Mouse (Mus musculus) heart, adult 11 months (tissue): Measurements from ENCODE around the gene Hoxa13.

ENCODE experiments used
- DNase-seq: peaks from one replicate; pipeline ENCODE4 v3.0.0; 2022

Hoxa13 gene

DNA sequence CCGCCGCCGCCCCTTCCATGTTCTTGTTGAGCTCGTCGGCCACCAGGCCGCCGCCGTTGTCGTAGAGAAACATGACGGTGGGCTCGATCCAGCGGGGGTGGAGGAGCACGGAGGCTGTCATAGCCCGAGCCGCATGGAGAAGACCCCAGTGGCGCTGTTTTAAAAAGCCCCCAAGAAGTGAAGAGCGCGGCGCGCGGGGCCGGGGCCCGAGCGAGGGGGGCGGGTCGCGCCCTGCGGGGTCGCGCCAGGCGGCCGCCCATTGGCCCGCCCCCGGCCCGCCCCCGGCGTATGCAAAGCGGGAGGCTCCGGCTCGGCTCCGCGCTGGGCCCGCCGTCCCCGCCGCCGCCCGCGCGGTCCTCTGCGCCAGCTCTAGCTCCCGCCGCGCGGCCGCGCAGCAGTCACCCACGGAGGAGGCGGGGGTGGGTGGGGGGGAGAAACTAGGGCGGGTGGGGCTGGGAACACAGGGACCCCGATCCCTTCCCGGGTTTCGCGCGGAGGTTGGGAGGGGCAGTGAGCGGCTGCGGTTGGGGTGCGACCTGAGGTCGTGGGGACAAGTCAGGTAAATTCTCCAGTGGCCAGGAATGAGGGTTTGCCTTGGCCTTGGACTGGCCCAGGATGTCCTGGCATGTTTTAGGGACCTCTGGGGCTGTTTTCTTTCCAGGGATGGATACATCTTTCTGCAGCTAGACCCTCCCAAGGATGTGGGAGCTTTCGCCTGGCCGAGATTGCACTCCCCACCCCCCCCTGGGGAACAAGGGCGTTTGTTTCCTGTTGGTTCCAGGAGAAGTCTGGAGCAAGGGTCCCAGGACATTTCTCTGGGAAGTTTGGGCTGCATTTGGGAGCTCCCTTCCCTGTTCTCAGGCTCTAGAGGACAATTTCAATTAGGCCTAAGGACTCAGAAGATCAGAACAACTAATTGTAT lies at the start of gene Hoxa13:
Gene Hoxa13, minus strand, starts transcription at position 227 of the 922 bp plus-strand sequence.
- peak; percentile 88 for DNase-seq

DNA sequence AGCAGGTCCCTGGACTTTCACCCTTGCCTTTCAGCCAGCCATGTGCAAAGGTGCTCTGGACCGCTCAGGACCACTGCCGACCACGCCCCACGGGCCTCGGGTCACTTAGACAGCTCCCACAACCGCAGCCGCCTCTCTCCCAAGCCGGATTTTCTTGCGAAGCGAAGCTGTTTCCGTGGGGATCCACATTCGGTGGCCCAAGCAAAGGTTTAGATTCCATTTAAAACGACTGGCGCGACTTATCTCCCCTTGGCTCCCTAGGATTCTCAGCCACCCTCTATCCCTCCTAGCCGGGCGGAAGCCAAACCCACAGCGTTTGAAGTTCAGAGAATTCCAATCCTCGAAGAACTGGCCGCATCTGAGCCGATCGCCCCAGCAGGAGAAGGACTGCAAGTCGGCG lies 49.7 kb upstream of the Hoxa13 start:
- DNase-seq: no peak

DNA sequence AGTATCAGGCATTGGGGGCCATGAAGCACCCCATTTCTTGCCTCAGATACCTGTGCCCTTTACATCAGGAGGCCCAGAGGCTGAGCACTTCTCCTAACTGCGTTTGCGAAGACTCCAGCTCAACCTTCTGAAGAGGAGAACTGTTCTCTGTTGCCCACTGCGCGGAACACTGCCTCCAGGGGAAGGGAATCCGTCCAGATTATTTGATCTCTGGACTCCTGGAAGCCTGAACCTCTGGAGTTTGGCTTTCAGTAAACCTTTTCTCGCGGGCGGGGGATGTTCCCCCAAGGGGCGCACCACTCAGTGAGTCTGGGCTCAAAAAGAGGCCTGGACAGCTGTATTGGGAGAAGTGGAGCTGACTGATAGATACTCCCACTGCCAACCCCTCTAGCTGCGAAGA lies 49.1 kb upstream of the Hoxa13 start:
- no peak for DNase-seq

DNA sequence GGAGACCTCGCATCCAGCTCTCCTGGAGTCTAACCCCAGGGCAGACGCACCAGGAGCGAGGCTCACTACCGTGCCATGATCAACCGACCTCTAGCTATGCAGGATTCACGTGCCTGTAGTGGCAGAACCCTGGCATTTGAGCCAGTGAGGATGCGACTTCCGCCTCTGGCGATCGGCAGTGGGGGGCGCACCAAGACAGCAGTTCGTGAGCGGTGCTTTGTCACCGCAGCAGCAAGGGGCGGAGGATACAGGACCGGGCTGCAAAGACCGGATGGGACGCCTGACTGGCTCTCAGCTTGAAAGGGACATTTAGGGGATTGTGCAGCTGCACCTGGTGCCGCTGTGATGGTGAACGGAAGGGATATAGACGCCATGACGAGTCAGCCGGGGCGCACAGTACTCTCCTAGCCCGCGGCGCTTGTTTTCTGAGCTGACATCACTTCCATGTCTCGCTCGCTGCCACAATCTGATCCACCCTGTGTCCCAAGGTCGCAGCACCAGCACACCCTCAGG lies 45.3 kb upstream of the Hoxa13 start:
- DNase-seq: peak; percentile 95

DNA sequence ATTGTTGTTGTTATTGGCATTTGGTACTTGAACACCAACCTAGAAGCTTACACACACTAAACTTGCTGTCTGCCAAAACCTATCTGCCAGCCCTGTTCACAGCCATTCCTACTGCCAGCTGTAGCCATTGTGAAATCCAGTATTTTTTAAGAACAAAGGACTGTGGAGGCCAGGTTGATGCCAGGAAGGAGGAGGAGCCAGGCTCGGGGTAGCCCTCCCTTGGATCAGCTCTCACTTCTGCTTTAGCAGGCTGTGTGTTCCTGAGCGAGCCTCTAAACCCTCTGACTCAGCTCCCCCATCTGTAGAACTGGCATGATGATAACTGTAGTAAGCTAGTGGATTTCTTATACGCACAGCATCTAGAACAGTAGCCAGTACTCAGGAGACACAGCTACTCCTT lies 42.7 kb upstream of the Hoxa13 start:
- peak; percentile 91 for DNase-seq

DNA sequence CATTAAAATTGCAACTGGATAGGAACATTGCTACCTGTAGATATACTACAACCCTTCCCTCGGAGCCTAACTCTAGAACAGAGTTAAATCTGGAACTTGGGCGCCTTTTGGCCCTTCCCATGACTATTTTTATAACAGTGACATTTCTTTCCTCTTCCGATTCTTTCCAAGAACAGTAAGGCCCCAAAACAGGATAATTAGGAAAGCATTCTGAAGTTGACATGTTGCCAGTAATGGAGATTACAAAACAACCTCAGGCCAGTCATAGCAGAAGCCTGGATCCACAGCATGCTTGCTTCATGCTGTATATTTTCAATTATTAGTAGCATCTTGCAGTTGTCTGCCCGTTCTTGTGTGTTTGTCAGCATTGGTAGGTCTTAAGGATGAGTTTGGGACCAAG lies 40.1 kb upstream of the Hoxa13 start:
- DNase-seq: no peak

DNA sequence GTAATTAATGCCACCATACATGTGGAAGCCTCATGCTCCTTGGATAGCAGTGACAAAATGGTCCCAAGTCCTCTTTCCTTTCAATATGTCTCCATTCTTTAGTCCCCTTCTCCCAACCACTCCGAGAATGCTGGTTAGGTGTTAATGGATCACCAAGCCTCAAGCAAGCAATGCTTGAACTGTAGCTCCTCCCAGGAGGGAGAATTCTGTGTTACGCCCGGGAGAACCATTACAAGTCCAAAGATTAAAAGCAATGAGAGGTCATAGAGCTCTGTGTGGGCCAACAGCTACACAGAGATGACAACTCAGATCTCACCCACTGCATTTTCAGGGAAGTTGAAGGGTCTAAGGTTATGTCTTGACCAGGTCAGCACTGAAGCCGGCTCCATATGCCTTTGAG lies 37.8 kb upstream of the Hoxa13 start:
- no peak for DNase-seq

DNA sequence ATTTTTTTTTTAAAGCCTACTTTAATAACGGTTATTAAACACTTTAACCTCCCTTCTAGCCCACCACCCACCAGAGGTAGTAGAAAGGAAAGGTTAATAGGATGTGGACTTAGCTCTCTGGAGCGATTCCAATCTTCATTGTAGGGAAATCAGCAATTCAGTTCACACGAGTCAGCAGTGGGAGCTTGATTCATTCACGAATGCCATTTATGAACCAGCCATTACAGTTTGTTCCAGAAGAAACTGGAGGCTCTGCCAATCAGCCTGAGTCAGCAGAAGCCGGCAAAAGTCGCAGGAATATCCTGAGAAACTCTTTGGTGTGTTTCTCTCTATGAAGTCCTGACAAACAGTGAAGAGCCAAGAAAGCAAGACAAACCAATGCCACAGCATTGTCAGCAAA lies 33.9 kb upstream of the Hoxa13 start:
- no peak for DNase-seq

DNA sequence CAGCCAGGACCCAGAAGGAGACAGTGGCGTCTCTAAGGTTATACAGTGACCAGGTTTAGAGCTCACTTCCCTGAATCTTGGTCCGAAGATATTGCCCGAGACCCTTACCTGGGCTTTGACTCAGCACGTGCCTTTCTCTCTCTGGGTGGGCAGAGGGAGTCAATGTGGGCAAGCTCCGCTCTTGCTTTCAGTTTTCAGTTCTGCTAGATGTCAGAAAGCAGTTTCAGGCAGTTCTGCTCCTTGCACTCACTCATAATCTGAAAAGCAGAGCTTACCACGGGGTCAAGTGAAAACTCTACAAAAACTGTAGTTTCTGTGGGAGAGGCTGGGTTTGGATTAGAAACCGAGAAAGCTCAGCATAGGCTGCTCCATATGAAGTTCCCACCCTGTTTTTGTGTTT lies 31.6 kb upstream of the Hoxa13 start:
- DNase-seq: no peak

DNA sequence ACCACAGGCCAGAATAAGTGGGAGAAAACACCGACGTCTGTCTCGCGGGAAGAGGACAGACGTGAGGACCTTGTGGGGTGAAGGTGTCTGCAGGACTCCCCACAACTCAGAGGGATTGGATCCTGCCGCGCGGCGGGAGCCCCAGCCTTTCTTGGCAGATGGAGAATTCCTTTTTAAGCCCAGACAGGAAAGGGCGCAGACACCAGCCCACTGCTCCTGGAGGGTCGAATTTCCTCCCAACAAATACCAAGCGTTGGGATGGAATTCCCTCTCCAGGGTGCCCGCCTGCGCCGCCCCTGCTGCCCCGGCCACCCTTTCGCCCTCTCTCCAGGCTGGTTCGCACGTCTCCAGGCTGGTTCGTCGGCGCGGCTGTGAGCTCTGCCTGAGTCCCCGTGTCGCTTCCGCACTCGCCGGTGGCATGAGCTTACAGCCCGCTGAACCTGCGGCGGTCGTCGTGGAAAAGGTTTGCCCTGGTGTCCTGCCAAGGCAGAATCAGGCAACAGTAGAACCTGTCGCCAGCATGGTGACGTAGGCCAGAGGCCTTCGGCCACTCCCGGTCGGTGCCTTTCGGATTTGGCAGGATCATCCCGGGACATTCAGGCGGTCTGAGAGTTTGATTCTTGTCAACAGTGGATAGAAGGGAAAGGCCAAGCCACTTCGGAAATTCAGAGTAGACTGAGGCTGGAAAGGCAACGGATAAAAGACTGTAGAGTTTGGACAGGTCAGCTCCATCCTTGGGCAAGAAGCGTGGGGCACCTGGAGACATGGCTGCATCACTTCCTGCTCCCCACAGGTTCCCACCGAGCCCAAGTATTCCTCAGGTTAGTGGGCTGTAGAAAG lies 30.6 kb upstream of the Hoxa13 start:
- DNase-seq: no peak

DNA sequence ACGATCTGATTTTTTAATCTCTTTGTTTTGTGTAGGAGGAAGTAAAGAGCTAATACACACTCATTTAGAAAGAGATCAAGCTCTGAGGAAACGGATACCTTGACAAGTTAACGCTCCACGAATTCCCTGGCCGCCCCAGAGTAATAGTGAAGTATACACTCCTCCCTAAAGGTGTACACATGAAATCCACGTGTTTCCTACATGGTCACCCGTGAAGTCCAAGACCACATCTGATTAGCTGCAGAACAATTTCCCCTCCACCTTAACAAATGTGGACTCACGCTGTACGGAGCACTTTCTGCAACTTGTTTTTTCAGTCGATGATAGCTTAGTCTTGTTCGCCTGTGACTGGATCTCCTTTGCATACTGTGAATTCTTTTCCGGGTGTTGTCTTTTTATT lies 29.5 kb upstream of the Hoxa13 start:
- DNase-seq: no peak

DNA sequence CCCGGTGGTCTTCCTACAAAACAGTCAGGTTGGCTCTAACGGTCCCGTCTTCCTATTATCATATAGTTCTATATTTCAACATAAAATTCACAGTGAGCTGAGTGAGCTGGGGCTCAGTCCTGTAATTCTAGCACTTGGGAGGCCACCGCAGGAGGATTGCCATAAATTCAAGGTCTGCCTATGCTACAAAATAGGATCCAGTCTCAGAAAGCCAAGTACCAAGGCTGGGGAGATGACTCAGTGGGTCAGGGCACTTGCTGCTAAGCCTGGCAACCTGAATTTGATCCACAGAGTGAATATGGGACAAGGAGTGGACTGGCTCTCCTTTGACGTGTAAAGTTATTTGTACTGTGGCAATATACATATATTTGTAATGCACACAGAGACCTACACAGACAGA lies 23.2 kb upstream of the Hoxa13 start:
- no peak for DNase-seq

DNA sequence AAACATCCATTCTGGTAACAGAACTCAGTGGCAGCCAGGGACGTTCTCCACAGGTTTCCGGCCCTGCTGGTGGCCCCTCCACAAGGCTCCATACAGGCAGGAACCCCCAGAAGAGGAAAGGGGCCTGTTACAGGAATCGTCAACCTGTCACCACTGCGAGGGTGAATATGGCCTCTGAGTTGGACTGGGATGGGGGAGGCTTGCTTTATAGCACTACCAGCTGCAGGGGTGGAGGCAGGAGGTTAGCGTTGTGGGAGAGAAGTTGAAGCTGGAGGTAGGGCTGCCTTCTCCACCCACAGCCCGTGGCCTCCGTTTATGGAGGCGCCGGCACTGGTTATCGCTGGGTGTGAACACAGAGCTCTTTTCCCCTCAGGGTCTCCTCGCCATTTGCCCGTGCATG lies 20.4 kb upstream of the Hoxa13 start:
- DNase-seq: no peak

DNA sequence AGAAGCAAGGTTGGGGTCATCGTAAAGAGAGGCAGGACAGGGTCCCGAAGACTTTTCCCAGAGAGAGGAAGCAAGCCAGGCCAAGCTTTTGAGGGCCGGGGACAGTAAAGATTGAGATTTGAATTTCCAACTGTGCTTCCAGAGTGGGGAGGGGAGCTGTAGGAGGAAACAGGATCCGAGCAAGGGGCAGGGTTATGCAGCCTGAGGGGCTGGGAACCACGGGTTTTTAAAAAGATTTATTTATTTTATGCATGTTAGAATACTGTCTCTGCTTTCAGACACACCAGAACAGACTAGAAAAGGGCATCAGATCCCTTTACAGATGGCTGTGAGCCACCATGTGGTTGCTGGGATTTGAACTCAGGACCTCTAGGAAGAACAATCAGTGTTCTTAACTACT lies 16.2 kb upstream of the Hoxa13 start:
- DNase-seq: no peak

DNA sequence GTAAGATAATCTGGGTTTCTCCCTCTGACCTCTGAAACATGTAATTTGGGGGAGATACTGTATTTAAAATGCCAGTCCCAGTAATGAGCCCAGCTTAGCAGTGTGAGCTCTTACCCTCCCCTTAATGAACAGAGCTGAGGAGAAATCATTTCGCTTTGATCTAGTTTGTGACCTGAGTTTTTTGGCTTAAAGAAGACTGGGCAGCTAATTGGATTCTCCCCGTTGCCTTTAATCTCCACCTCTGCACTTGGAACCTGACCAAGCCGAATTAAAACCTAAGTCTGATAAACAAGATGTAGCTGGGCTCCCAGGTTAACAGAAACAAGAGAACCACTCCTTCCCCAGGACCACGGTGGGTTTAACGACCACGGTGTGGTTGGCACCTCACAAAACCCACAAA lies 15.7 kb upstream of the Hoxa13 start:
- DNase-seq: peak; percentile 70

DNA sequence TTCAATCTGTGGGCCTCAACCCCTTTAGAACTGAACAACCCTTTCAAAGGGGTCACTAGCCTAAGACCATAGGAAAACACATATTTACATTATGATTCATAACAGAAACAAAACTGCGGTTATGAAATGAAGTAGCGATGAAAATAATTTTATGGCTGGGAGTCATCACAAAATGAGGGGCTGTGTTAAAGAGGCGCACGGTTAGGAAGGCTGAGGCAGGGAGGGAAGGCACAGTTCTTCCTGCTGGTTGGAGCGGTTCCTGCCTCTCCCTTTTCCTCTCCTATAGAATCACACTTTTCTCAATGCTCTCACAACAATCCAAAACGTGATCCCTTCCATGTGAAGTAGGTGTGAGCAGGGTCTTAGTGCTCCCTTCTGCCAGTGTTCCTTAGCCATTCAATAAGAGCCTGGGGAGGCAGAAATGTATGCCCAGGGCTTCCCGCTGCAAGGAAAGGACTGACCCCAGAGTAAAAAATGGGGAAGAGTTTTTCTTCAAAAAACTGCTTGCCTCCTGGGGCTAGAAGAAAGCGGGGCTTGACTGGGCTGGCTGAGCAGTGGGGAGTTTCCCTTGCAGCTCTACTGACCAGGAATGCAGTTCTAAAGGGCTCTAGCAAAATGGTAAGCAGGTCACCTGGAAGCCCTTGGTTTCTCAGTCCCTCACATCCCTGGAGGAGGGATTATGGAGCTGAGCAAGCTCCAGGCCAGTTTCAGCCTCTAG lies 15.0 kb upstream of the Hoxa13 start:
- peak; percentile 43 for DNase-seq

DNA sequence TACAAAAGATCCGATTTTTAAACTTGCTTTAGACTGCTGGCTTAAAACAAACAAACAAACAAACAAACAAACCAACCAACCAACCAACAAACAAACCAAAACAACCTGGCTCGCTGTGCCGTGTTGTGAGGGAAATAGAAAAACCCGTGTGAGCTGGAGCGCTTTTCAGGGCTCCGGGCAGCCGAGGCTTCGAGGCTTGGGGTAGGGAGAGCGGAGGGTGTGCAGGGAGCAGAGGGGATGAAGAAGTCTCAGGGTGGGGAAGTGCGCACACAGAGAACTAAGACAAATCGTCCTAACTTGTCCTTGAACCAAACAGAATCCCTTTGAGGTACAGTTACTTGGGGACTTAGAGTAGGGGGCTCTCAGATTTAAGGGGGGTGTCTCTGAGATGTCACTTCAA lies 13.9 kb upstream of the Hoxa13 start:
- DNase-seq: no peak

DNA sequence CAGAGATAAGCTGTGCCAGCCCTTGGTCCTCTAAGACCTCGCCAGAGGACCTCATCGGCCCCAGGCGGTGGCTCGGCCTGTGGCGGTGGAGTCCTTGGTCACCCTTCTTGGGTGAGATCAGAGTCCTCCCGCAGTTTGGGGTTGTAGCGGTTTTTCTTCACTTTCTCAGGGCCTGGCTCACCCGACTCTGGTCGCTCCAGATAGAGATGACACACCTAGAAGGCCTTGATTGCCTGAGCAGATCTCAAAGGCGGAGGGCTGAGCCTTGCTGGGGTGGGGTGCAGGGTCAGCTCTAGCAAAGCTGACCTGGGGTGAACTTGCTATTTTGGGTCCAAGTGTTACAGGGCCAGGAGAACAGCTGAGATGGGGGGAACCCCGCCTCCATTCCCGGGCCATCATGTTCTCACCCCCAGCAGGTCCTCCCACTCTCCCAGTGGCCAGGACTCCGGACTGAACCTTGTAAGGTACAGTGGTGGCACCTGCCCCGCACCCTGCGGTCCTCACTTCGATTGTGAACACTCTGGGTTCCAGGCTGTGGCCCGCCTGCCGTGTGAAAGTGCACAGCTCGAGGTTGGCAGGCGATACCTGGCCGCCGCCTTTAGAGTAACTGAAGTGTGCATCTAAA lies 13.1 kb upstream of the Hoxa13 start:
- DNase-seq: peak; percentile 86

DNA sequence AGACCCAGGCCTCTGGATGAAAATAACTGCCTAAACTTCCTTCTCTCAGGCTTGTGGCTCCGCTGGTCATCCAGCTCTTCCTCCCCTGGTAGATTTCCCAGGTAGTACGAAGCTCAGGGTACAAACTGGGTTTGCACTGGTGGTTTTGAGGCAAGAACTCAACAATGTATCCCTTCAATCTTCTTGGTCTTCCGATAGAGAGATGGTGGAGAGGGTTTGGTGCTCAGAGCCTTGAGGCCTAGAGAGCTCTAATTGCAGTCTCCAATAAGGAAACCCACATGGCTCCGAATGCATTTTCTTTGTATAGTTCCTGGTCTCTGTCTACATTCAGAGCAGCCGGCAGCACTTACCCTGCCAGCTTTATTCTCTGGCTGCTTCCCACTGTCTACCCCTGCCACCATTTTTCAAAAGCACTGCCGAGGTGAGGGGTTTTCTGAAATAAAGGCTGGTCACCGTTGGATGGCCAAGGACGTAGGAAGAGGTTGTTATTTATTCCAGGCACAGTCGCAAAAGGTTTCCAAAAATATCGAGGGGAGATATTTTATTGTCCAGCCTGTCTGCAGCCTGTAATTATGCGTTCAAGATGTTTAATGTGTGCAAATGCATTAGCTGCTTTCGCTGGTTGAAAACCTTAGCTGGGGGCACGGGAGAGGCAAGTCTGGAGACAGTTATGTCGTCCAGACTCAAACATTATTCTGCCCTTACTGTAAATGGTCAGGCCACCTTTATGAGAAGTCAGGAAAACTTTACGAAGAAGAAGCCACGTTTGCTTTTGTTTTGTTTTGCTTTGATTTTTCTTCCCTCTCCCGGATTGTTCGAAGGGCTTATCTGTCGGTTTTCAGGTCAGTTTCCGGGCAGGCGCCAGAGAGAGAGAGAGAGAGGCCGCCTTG lies 12.3 kb upstream of the Hoxa13 start:
- peak; percentile 41 for DNase-seq

DNA sequence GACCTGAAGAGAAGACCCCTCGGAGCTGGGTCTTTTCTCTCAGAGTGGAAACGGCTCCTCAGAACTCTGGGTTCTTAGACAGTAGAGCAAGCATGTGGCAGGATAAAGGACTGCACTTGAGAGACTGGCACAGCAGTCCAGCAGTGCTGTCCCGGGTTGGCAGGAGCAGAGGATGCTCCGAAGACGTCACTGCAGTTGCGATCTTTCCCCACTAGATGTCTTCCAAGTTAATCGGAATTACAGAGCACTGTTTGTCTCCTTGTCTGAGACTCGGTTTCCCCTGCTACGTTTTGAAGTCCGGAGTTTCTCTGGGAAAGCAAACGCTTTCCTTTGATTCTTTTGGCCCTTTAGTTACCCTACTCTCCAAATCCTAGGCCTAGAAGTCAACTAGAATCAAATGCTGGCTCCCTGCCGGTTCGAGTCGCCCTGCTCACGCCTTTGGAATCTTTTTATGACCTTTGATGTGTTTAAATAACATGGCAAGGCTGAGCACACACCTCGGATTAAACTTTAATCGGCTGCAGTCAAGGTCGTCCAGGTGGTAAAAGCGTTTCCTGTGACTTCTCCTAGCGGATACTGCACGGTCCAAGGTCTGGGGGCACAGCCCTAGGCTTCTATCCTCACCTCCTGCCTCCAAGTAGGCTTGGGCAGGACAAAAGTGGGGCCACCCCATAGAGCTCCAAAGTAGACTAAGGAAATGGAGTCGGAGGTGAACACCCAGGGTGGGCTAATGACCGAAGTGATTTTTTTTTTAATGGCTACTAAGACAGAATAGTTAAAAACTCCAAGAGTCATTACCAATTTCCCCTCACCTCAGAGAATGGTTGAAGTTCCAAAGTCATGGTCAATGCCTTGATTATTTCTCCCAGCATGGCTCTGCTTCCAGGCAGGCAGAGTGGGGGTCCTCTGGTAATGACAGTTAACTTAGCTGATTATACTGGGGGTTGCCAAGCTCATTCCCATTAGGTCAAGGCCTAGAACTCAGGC lies 10.1 kb upstream of the Hoxa13 start:
- peak; percentile 88 for DNase-seq
